Mouse (Mus musculus): ENCODE measurements around the gene Opn3.

DNA sequence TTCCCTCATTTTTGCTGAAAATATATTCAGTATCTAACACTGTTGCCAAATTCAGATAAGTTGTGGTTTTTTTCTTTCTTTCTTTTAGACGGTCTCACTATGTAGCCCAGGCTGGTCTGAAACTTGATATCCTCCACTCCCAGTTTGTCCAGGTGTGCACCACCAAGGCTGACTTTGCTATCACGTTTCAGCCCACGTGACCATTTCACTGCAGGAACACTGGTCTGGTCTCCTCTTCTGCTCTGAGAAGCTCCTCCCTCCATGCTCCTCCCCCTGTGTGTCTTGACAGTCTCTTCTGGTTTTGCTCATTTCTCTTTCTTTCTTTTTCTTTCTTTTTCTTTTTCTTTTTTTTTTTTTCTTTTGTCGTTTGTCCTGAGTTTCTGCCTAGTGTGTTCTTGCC is 7.2 kb upstream of the Opn3 start:
- TF ChIP-seq CTCF (IDR thresholded peaks at IDR 0.05 in 2 of 3, conservative IDR thresholded peaks at IDR 0.05 in 1 of 3; ENCODE audit: control insufficient read depth in 1 of 3, insufficient read depth in 1 of 3, low read depth in 2 of 3, low read length in 3 of 3, poor library complexity in 1 of 3, severe bottlenecking in 1 of 3): no peak
- TF ChIP-seq UBTF (IDR thresholded peaks at IDR 0.05; ENCODE audit: borderline replicate concordance, insufficient read depth, low read depth, low read length): no peak
- no peak for TF ChIP-seq POLR2A (IDR thresholded peaks at IDR 0.05; ENCODE audit: control insufficient read depth in 1 of 2, insufficient read depth in 1 of 2, low read depth in 1 of 2, low read length in 2 of 2, poor library complexity in 1 of 2)
- TF ChIP-seq SMC3 (IDR thresholded peaks at IDR 0.05; ENCODE audit: low read depth, low read length): no peak
- no peak for TF ChIP-seq NELFE (IDR thresholded peaks at IDR 0.05; ENCODE audit: low read depth, low read length)
- TF ChIP-seq EP300 (IDR thresholded peaks at IDR 0.05; ENCODE audit: low read depth in 1 of 2, low read length in 2 of 2): no peak
- no peak for TF ChIP-seq POLR2AphosphoS5 (IDR thresholded peaks at IDR 0.05; ENCODE audit: borderline replicate concordance, low read depth, low read length)
- TF ChIP-seq HCFC1 (IDR thresholded peaks at IDR 0.05; ENCODE audit: low read depth, low read length): no peak
- no peak for TF ChIP-seq ZKSCAN1 (IDR thresholded peaks at IDR 0.05; ENCODE audit: low read depth, low read length)
- TF ChIP-seq SIN3A (IDR thresholded peaks at IDR 0.05; ENCODE audit: low read length): no peak
